ENCODE assay signal across 18 mouse cellular contexts in the genomic region with DNA sequence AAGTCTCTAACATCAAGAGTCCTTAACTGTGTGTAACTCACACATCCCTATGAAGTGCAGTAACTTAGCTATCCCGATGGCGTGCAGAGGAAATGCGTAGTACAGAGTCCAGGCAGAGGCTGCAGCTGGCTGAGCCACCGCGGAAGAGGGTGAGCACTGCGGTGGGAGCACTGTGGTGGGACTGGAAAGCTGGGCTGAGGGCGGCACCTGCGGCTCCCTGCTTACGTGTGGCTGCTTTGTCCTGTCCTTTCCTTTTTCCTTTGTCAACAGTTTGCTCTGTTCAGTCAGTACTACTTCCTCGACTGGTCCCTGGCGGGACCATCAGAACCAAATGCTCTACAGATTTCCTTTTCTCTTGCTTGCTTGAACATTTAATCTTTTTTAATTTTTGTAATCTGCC.
"Had no signal": no experiment of that assay in that cellular context is flagged by ENCODE, and none has a peak within 500 bp of the region (broad histone marks: within the 10 kb centered on the region; RNA-seq: fewer than 3 reads in every experiment).

No protein-coding gene starts in this region.

- H3K4me1 ChIP-seq: midbrain, embryonic 10.5 days; midbrain, embryonic 12.5 days; neural tube, embryonic 13.5 days; neural tube, embryonic 15.5 days had no signal

- H3K36me3 ChIP-seq: midbrain, embryonic 10.5 days; midbrain, embryonic 12.5 days had no signal

- DNase-seq: lung, adult 18-20 months; lung, embryonic 14.5 days; lung, postnatal 10 days; lung, postnatal 4 days; midbrain, embryonic 14.5 days; retina, postnatal 1 day; right cerebral cortex, adult 18-20 months; right cerebral cortex, postnatal 25 days; right cerebral cortex, postnatal 4 days; spleen, adult 18-20 months; thymus, adult 18-20 months; thymus, postnatal 14 days; thymus, postnatal 36 days had no signal

- H3K9me3 ChIP-seq: midbrain, embryonic 10.5 days; midbrain, embryonic 12.5 days; neural tube, embryonic 13.5 days; neural tube, embryonic 15.5 days had no signal

- H3K4me3 ChIP-seq: midbrain, embryonic 10.5 days; midbrain, embryonic 12.5 days; myocyte; neural tube, embryonic 13.5 days; neural tube, embryonic 15.5 days had no signal

- H3K27me3 ChIP-seq: midbrain, embryonic 12.5 days; neural tube, embryonic 13.5 days; neural tube, embryonic 15.5 days had no signal

- H3K27ac ChIP-seq: midbrain, embryonic 10.5 days; midbrain, embryonic 12.5 days; neural tube, embryonic 13.5 days; neural tube, embryonic 15.5 days had no signal
